Mouse (Mus musculus) kidney, adult 11 months (tissue): Measurements from ENCODE around the gene Myb.
"Not testable (repeated sequence)": the region's sequence is repeated elsewhere in the genome, so short reads cannot be mapped to it uniquely, and the experiment has no call there.

Experiments
- DNase-seq: peaks from one replicate; pipeline ENCODE4 v3.0.0; 2022

Myb gene

GRCm38 (mm10) chr10:21167842-21168241, 7.1 kb upstream of the Myb start:
- no peak for DNase-seq

GRCm38 (mm10) chr10:21167165-21167564, 6.4 kb upstream of the Myb start:
- no peak for DNase-seq

DNA sequence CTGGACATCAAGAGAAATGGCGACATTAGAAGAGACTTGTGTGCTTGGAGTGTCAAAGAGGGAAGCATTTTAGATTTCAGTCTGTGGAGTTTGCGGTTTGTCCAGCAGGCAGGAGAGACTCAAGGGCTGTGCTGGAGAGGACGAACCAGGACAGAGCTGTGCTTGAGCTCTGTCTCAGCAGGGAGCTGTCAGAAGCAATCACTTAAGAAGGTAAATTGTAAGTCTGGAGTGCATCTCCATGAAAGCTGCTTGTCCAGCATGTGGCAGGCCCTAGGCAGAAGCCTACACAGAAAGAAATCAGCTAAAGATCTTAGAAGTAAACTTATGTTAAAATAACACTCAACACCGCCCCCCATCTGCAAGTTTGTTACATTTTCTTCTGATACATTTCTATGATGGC, 4.6 kb upstream of the Myb start:
- DNase-seq: no peak

GRCm38 (mm10) chr10:21162124-21162523, 1.3 kb upstream of the Myb start:
- no peak for DNase-seq

DNA sequence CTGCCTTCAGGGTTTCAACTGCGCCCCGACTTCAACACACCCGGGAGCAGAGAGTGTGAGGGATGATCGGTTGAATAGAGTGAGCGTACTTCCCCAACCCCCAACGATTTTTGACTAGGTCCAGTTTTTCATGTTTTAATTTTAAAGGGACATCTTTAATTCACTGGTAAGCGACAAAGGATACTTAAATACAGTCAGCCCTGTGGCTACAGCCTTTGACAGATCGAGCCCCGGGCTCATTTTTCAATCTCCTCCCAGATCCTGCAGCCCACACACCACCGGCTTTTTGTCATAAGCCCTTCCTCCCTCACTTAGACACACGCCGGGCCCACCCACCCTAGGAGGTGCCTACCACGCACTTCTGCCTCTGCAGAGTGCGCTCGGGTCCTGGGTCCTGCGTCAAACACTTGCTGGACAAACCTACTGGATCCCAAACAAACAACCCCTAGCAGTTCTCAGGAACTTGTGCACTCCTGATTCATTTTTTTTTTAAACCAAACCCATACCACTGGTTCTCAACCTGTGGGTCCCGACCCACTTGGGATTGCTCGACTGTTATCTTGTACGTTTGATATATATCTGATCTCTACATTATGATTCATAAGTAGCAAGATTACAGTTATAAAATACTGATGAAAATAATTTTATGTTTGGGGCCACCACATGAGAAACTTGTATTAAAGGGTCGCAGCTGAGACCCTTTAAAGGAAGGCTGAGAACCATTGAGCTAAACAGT, 743 bp upstream of the Myb start:
- no peak for DNase-seq

DNA sequence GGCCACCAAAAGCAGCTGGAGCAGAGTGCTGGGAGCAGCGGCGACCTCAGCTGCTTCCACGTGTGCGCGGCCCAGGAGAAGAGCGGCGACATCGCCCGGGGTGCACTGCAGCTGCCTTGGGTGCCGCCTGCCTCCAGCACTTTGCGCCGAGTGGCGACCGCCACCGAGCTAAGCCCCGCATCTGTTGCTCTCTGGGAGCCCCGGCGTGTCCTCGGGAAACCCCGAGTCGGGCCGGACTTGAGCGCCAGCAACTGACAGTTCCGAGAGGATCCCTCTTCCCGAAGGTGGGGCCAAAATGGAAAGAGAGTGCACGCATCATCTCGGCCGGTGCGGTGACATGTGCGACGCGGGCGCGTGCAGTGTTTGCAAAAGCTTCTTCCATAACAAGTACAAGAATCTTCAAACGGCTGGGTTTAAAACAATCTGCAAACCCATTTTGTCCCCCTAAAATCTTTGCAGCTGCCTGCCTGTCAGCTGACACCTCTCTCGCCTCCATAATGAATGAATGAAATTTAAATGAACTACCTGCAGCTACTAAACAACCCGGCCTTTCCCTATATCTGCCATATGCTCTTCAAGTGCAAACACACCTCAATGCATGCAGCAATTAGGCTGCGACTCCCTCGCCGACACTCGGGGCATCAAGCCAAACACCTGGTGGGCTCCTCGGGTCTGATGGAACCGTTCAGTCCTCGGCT, 938 bp downstream of the Myb start:
- no peak for DNase-seq

GRCm38 (mm10) chr10:21158918-21159443, 1.8 kb downstream of the Myb start:
- DNase-seq: peak; percentile 31

DNA sequence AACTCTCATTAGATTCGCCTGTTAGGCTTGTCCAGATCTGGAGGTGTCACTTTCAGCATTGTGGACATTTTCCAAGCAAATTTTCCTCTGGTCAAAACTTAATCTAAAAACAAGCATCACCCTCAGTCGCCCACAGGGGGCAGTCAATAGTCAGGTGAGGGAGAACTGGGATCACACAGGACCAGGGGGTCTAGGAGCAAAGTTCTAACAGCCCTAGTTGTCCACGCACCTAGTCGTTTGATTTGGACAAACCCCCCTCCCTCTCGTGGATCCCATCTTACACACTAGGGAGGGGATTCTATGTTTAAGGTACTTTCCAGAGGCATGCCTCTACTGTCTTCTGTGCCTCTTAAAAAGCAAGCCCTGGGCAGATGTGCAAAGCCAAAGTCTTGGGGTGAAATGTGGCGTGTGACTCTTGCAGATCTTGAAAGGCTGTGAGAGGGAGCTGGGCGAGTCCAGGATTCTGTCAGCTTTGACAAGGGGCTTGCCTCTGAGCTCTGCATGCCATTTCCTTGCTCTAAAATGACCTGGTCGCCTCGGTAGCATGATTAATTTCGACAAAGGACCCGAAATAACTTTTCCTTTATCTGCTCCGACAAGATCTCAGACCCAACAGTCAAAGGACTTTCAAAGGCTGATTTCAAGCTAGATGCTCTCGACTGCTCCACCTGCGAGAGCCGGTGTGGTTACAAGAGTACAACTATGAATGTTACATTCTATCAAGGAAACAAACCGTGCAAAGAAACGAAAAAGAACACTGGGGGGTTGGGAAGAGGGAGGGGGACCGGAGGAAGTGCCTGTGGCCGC, 2.5 kb downstream of the Myb start:
- DNase-seq: no peak

DNA sequence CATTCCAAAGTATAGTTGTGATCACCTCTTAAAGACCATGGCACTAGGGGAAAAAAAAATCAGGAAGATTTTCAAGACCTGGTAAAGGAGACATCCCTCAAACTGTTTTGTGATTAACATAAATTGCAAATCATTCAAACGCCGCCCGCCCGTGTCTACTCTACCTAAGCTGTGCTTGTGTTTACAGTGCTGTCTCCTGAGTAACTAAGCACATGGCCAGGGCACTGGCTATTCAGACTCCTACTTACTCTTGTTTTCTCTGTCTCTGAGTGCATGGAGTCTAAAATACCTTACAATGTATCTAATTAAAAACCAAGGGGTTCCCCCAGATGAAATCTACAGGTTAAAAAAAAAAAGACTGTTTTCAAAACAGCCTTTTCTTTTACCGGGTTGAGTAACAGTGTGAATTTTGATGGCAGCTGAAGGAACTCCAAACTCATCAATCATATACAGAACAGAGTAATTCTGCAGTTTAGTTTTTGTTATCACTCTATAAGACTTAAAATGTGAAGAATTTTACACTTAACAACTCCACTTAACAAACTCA, 3.8 kb downstream of the Myb start:
- DNase-seq: no peak

GRCm38 (mm10) chr10:21156416-21156815, 4.4 kb downstream of the Myb start:
- DNase-seq: no peak

GRCm38 (mm10) chr10:21154927-21155326, 5.9 kb downstream of the Myb start:
- DNase-seq: no peak

DNA sequence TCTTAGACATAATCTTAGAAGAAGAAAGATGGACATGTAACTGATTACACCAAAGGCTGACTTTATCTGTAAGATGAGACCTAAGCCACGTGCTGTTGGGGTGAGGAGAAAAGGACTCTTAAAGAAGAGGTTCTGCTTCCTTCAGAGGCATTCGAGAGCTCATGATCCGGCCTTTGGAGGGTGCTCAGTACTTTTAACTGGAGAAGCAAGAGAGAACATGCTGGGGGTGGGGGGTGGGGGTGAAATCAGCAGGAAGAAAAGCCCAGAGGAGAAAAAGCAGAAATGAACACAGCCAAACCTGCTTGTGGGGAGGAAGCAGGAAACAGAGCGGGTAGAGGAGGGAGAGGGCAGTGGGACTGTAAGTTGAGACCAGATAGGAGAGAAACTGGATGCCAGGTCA, 7.4 kb downstream of the Myb start:
- DNase-seq: no peak

DNA sequence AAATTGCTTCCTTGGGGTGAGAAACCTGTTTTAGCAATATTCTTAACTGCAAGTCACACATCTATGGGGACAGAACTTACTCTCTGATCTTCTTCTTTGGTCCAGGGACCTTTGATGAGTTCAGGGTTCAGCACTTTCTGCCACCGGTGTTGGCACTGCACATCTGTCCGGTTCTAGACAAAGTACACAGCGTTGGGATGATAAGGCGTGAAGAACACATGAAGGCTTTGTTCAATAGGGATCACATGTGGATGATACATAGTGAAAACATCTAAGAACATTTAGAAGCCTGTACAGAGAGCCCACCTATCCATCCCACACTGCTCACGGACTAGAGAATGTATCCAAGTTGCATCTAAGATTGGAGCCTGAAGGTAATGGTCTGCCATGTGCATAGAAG, 8.0 kb downstream of the Myb start:
- no peak for DNase-seq

GRCm38 (mm10) chr10:21151320-21151719, 9.5 kb downstream of the Myb start:
- DNase-seq: no peak

- not testable (repeated sequence) for DNase-seq
Observed at GRCm38 (mm10) chr10:21149945-21150344, 10.8 kb downstream of the Myb start.

GRCm38 (mm10) chr10:21146719-21147118, 14.1 kb downstream of the Myb start:
- DNase-seq: no peak

DNA sequence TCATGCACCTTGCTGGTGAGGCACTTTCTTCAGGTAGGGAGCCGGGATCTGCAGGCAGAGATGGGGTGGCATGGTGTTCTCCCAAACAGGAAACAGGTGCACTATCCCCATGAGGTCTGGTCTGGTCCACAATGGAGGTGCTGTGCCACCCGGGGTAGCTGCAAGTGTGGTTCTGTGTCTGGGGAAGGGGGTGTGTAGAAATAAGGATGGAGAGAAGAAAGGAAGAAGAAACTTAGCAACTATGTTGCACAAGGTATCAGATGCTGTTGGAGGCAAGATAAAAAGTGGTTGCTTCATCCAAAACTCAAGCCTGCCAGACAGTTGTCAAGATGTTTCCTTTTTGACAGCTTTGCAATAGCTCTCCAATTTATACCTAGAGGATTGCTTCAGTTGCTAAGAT, 14.5 kb downstream of the Myb start:
- DNase-seq: no peak

DNA sequence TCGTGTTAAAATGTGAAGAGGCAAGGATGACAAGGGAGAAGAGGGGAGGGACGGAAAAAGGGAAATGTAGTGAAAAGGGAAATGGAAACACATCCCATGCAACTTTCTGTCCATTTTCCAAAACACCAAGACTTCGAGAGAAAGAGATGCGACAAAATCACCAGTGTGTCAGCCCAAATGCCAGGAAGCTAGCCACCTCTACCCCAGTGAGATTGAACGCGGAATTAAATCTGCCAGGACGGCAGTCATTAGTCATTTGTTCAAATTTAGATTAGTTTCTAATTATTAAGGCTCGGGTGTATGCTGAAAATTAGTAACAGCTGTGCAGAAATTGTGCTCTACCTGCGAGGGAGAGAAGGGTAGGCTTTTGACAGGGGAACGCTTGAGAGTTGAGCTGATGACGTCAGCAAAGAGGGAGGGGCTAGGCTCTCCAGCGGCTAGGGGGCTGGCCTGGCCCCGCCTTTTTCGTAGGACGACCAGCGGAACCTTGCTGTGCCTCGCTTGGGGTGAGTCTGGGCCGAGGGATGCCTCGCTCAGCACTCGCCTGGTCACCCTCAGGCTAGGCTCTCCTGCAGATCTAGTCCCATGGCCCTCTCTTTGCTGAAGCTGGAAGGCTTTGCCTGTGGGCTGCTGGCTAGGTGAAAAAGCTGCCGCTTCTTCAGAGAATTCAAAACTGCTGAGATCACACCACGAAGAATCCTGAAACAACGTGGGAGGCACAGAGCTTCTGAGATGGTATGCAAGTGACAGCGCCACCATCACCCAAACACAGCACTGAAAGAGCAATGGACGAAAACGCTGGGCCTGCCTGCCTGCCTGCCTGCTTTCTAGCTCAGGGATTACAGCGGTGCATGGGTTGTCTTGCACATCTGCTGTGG, 15.9 kb downstream of the Myb start:
- DNase-seq: peak; percentile 11

DNA sequence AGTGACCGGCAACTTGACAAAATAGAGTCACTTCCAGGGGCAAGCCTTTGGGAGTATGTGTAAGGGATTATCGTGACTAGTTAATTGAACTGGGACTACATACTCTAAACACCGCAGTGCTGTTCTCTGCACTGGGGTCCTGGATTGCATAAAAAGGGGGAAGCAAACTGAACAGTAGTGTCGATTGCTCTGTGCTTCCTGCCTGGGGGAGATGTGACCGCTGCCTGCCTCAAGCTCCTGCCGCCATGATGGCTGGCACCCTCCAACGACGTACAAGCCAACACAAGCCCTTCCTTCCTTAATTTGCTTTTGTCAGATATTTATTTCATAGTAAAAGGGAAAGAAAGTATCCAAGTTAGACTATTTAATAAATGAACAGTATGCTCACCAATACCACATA, 25.5 kb downstream of the Myb start:
- no peak for DNase-seq

DNA sequence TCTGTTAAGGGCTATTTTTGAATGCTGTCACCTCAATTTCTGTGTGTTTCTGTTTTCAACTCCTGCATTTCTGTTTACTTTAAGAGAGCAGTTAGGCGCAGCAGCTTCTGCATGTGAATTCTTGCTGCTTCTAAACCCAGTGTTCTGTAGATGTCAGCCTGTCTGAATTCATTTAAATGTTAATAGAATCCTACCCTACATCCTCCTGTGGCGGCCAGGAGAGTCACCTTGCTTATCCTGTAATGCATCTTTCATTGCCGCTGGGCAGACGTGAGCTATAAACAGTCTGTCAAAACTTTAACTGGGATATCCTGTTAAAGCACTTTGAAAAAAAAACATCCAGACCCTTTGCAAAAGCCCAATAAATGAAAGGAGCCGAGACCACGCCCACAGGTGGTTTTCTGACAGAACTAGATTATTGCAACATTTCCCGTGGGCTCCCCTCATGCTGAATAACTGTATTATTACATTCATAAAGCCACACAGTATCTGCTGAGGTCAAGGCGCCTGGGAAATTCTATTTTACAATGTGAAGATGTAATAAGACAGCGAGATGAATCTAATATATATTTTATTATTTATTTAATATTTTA, 29.8 kb downstream of the Myb start:
- no peak for DNase-seq

- no peak for DNase-seq
Observed at GRCm38 (mm10) chr10:21128086-21128611, 32.6 kb downstream of the Myb start.

DNA sequence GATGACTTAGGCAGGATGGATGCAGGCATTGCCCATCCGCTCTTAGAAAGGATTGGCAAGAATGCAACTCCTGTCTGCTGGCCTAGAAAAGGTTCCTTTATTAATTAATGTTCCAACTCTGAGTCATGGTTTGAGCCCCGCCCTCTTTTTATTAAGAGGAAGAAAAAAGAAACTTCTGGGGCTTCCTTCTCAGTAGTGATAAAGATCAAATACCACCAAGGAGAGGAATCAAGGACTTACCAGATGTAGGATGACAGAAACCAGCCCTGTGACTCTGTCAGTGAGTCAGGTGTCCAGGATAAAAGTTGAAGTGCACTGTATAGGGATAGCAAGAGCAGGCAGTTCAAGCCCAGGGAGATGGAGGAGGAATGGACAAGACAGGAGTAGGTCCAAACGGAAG, 42.4 kb downstream of the Myb start:
- no peak for DNase-seq
